Mouse (Mus musculus) forebrain, embryonic 11.5 days (tissue): ENCODE results near the gene Gm20481. TPM values are rescaled to one million over a fixed set of nuclear protein-coding genes. Genes with fewer than 3 reads are reported as not detected.
A peak's percentile ranks its signal among the peaks of the same experiment; 100 is the strongest.
"Not testable (repeated sequence)": the region's sequence is repeated elsewhere in the genome, so short reads cannot be mapped to it uniquely, and the experiment has no call there.

Experiments
- ATAC-seq: fragments of 200-750 bp; cut with Nextera tagmentation; replicated peaks from 2 replicates; pipeline ENCODE4 v1.8.0; 2017; ENCODE audit warnings: moderate TSS enrichment; ENCODE audit not compliant: low FRiP score
- DNase-seq: peaks from one replicate; pipeline ENCODE4 v3.0.0-alpha.2; 2017; ENCODE audit warnings: low spot score
- H3K27ac ChIP-seq: fragments of 300-500 bp; sonication (generic); 2 replicates; pipeline ENCODE4 v1.5.1; 2014; ENCODE audit warnings: low read depth, low read length
- H3K27me3 ChIP-seq: fragments of 300-500 bp; sonication (generic); 2 replicates; pipeline ENCODE4 v1.6.1; 2014; ENCODE audit warnings: mild to moderate bottlenecking, low read length, mixed read lengths; ENCODE audit not compliant: control insufficient read depth, insufficient read depth
- H3K36me3 ChIP-seq: fragments of 300-500 bp; sonication (generic); 2 replicates; pipeline ENCODE4 v1.6.1; 2014; ENCODE audit warnings: mild to moderate bottlenecking, low read length, moderate library complexity, mixed read lengths; ENCODE audit not compliant: control insufficient read depth, insufficient read depth
- H3K4me1 ChIP-seq: fragments of 300-500 bp; sonication (generic); replicated peaks from 2 replicates; pipeline ENCODE4 v1.6.1; 2014; ENCODE audit warnings: low read length, mixed read lengths; ENCODE audit not compliant: control insufficient read depth, insufficient read depth
- H3K4me2 ChIP-seq: fragments of 300-500 bp; sonication (generic); 2 replicates; pipeline ENCODE4 v1.6.1; 2014; ENCODE audit warnings: low read depth, mild to moderate bottlenecking, low read length, moderate library complexity, mixed read lengths; ENCODE audit not compliant: severe bottlenecking
- H3K4me3 ChIP-seq: fragments of 300-500 bp; sonication (generic); 2 replicates; pipeline ENCODE4 v1.5.1; 2014; ENCODE audit warnings: low read depth, low read length
- H3K9ac ChIP-seq: fragments of 300-500 bp; sonication (generic); 2 replicates; pipeline ENCODE4 v1.6.1; 2014; ENCODE audit warnings: low read length
- H3K9me3 ChIP-seq: fragments of 300-500 bp; sonication (generic); 2 replicates; pipeline ENCODE4 v1.6.1; 2016; ENCODE audit warnings: low read length, mixed read lengths; ENCODE audit not compliant: control insufficient read depth
- WGBS: fragments of 180-500 bp; shearing (Covaris S2); extraction: QIAGEN DNeasy Blood & Tissue Kit; methylation state at CpG from one replicate; pipeline ENCODE4 v1.1.7; 2014; 5-methylcytosine and 5-hydroxymethylcytosine counted together
- polyA plus RNA-seq: library from polyadenylated mRNA; unstranded; fragments of >200 nt; fragmentation: Nextera tagmentation; extraction: Ambion mirVana; gene quantifications from 2 replicates; pipeline ENCODE4 v1.2.1, GENCODE M21; 2014

Gene Gm20481
- polyA plus RNA-seq, 1 experiment from 2014 or later: not detected

DNA sequence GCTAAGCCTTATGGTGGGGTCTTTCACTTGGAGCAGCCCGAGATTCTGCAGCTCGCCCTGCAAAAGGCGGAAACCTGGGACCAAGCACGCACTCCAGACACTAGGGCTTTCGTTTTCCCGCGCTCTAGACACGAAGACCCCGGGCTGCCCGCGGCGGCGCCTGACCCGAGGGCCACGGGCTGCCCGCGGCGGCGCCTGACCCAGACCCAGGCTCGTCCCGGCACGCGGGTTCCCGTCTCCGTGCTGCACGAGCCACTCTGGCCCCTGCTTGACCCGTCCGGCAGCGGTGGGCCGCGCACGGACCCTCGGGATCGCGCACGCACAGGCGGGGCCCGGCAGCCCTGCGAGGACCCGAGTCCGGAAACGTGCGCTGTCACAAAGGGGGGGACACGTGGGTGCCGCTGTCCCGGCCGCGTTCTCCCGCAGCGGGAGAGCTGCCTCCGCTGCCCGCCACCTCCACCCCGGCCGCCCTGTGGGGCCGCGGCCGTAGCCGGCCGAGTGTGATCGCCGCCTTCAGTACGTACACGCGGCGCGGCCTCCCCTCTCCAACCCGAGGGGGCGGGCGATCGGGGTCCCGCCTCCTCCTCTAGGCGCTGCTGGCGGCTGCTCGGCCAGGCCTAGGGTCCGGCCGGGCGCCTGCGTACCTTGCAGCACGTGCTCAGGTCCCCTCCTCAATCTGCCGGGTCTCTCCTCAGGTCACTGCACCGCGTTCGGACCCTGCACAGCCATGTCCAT is 31.2 kb downstream of the Gm20481 start, which contains the start of gene Vars:
Gene Vars, plus strand, starts transcription at position 271 of the 735 bp plus-strand sequence.
- H3K27ac ChIP-seq: peak within 1 kb of the TSS; percentile 96
- no peaks in the 10 kb centered on the region for H3K27me3 ChIP-seq
- H3K4me3 ChIP-seq: peak within 1 kb of the TSS; percentile 62
- H3K36me3 ChIP-seq: peaks cover 17% of the 10 kb centered on the region
- under 1% methylated on average over 74 of the region's 83 CpGs for WGBS
- H3K9me3 ChIP-seq: no peaks in the 10 kb centered on the region
- DNase-seq: peak; percentile 97
- H3K4me1 ChIP-seq: peaks cover 20% of the 10 kb centered on the region; the same call in 1 of the 2 replicates
- peak within 1 kb of the TSS; percentile 84 for H3K9ac ChIP-seq
- peak within 1 kb of the TSS; percentile 99 for H3K4me2 ChIP-seq
- ATAC-seq: peak; percentile 91

DNA sequence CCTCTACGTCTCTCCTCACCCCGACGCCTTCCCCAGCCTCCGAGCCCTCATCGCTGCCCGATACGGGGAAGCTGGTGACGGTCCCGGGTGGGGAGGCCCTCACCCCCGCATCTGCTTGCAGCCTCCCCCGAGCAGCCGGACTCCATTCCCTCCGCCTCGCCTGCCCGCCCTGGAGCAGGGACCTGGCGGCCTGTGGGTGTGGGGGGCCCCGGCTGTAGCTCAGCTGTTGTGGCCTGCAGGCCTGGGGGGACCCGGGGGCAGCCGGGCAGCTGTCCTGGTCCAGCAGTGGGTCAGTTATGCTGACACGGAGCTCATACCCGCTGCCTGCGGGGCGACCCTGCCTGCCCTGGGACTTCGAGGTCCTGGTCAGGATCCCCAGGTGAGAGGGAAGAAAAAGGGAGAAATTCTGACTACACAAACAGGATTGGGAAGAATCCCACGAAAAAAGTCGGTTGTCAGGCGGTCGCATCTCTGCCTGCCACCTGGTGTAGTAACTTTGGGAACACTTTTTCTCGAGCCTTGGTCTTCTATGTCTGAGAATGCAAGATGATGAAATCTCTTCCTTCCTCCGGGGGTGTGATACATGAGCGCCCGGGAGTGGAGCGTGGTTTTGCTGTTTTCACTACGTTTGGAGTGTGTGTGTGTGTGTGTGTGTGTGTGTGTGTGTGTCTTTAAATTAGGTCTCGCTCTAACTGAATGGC is 31.9 kb downstream of the Gm20481 start:
- 1% methylated on average over 35 of the region's 35 CpGs for WGBS
- DNase-seq (no peak), ATAC-seq (no peak; the same call in 1 of the 2 replicates)
- no peaks in the 10 kb centered on the region for H3K9me3 ChIP-seq
- peak overlapping the region; percentile 99 for H3K4me2 ChIP-seq
- peak overlapping the region; percentile 96 for H3K27ac ChIP-seq
- peak overlapping the region; percentile 62 for H3K4me3 ChIP-seq
- no peaks in the 10 kb centered on the region for H3K27me3 ChIP-seq
- H3K36me3 ChIP-seq: peaks cover 19% of the 10 kb centered on the region
- peaks cover 20% of the 10 kb centered on the region; the same call in 1 of the 2 replicates for H3K4me1 ChIP-seq
- H3K9ac ChIP-seq: peak overlapping the region; percentile 84

DNA sequence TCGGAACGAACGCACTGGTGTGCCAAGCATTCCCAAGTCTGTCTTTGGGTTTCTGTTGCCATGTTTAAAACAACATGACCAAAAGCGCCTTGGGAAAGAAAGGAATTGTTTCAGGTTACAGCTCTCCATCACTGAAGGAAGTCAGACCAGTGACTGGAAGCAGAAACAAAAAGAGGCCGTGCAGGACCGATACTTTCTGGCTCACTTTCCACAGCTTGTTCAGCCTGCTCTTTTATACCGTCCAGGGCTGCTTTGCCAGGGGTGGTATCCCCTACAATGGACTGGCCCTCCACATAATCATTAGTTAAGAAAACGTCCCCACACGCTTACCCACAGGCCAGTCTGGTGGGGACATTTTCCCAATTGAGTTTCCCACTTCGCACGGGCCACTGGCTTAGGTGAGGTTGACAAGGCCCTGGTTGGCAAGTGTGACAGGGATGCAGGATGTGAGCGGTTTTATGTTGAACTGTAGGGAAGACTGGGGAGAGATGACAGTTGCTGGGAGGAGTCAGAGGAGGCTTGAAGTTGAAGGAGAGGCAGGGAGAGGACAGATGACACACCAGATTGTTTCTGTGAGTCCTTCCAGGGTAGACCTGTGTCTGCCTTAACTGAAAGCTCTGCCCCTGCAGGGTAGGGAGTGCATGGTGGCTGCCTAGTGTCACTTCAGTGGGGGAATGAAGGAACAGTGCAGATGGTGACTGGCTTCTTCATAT is 32.6 kb downstream of the Gm20481 start:
- Histone ChIP-seq H3K4me2 (peak overlapping the region; percentile 99), H3K9ac (peak overlapping the region; percentile 84), H3K27me3 (no peaks in the 10 kb centered on the region), H3K4me1 (peaks cover 19% of the 10 kb centered on the region; the same call in 1 of the 2 replicates), H3K36me3 (peaks cover 21% of the 10 kb centered on the region), H3K9me3 (no peaks in the 10 kb centered on the region), H3K4me3 (peak overlapping the region; percentile 62), H3K27ac (no peak overlapping the region)
- ATAC-seq (no peak), DNase-seq (no peak)
- WGBS: 14% methylated on average over 12 of the region's 12 CpGs

DNA sequence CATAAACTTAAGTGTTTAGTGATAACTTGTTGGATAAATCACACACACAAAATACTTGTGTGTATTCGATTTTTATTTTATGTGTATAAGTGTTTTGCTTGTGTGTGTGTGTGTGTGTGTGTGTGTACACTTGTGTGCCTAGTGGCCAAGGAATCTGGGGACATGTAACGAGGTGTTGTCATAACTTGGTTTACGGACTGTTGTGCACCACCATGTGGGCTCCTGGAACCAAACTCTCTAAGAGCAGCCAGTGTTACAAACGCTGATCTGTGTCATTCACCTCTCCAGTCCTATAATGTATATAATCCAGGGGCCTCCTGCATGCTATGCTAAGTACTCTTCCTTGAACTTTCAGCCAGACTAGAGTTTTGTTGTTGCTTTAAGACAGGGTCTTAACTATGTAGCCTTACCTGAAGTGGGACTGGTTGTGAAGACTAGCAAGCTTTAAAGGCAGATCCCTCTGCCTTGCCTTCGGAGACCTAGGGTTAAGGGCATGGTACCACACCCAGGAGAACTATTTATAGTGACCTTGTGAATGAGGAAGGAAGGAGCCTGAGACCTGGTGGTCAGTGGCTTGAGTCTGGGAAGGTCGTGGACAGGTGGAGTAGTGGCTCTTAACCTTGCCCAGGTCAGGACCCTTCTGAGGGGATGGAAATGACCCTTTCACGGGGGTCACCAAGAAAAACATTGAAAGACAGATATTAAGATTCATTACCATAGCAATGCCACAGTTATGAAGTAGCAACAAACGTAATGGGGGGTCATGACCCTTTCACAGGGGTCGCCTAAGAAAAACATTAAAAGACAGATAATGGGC is 33.5 kb downstream of the Gm20481 start:
- Histone ChIP-seq H3K27me3 (no peaks in the 10 kb centered on the region), H3K4me2 (peak overlapping the region; percentile 99; the same call in 1 of the 2 replicates), H3K9me3 (no peaks in the 10 kb centered on the region), H3K9ac (peak overlapping the region; percentile 84), H3K36me3 (peaks cover 18% of the 10 kb centered on the region), H3K4me3 (peak overlapping the region; percentile 62), H3K4me1 (peaks cover 17% of the 10 kb centered on the region; the same call in 1 of the 2 replicates), H3K27ac (no peak overlapping the region)
- 80% methylated on average over 9 of the region's 9 CpGs for WGBS
- ATAC-seq (no peak), DNase-seq (no peak)

DNA sequence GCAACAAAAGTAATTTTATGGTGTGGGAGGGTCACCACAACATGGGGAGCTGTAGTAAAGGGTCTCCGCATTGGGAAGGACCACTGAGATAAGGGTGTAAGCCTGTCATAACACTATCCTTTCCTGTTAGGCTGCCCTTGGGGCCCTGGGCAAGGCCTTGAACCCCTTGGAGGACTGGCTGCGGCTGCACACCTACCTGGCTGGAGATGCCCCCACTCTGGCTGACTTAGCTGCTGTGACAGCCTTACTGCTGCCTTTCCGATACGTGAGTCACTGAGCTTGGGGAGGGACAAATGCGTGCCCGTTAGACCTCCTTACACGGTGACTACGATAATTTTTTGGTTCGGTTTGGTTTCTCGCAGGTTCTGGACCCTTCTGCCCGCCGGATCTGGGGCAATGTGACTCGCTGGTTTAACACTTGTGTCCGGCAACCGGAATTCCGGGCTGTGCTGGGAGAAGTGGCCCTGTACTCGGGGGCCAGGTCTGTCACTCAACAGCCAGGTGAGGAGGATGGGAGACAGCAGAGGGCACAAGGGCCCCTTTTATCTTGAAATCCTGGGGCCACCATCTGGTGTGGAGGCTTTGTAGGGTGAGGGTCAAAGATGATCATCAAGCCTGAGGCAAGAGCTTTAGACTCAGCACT is 34.5 kb downstream of the Gm20481 start:
- peaks cover 17% of the 10 kb centered on the region for H3K36me3 ChIP-seq
- peaks cover 17% of the 10 kb centered on the region; the same call in 1 of the 2 replicates for H3K4me1 ChIP-seq
- H3K4me3 ChIP-seq: no peak overlapping the region
- DNase-seq: no peak
- H3K27ac ChIP-seq: no peak overlapping the region
- WGBS: 97% methylated on average over 17 of the region's 17 CpGs
- no peaks in the 10 kb centered on the region for H3K9me3 ChIP-seq
- no peak overlapping the region for H3K4me2 ChIP-seq
- no peak for ATAC-seq
- H3K9ac ChIP-seq: no peak overlapping the region
- H3K27me3 ChIP-seq: no peaks in the 10 kb centered on the region

DNA sequence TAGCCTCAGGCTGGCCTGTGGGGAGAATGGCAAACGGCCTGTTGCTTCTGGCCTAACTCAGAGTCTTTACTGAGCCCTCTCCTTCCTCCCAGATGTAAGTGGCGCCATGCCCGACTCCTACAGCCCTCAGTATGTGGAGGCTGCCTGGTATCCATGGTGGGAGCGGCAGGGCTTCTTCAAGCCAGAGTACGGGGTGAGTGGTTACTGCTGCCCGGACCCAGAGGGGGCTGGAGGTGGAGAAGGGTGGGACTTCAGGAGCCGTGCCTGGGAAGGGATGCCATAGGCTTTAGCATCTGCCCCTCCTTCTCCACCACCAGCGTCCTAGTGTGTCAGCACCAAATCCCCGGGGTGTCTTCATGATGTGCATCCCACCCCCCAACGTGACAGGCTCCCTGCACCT is 35.4 kb downstream of the Gm20481 start:
- Histone ChIP-seq H3K27me3 (no peaks in the 10 kb centered on the region), H3K36me3 (peaks cover 17% of the 10 kb centered on the region), H3K4me2 (no peak overlapping the region), H3K4me3 (no peak overlapping the region), H3K4me1 (peaks cover 13% of the 10 kb centered on the region; the same call in 1 of the 2 replicates), H3K27ac (no peak overlapping the region), H3K9me3 (no peaks in the 10 kb centered on the region), H3K9ac (no peak overlapping the region)
- no peak for DNase-seq
- ATAC-seq: no peak
- 91% methylated on average over 10 of the region's 10 CpGs for WGBS

DNA sequence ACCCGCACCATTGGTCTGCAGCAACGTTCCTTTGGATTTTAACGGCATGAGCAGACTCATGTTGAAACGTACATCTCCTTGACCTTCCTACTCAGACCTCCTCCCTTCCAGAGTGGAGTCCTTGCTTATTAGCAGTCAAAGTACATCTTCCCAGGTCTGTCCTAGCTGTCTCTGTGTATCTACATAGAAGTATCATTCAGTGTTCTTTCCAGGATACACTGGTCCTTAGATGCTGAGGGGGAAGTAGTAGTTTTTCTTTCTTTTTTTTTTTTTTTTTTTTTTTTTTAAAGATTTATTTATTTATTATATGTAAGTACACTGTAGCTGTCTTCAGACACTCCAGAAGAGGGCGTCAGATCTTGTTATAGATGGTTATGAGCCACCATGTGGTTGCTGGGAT is 36.2 kb downstream of the Gm20481 start:
- not testable (repeated sequence) for H3K9ac ChIP-seq, H3K4me2 ChIP-seq, H3K4me3 ChIP-seq, DNase-seq, ATAC-seq, H3K27ac ChIP-seq, H3K9me3 ChIP-seq, H3K27me3 ChIP-seq
- Histone ChIP-seq H3K36me3 (peaks cover 23% of the 10 kb centered on the region), H3K4me1 (peaks cover 13% of the 10 kb centered on the region; the same call in 1 of the 2 replicates)
- WGBS: 99% methylated on average over 4 of the region's 5 CpGs
